Mouse (Mus musculus): ENCODE results near the gene Slc41a2. TPM values are rescaled to one million over a fixed set of nuclear protein-coding genes. Genes with fewer than 3 reads are reported as not detected.

Slc41a2 gene
- total and polyA plus RNA-seq, 2 experiments from 2014 or later = 10.3 to 29.8 TPM

GRCm38 (mm10) chr10:83210968-83211583, 126.6 kb downstream of the Slc41a2 start:
- no peak overlapping the region for H3K27ac ChIP-seq
- H3K9ac ChIP-seq (replicated peaks; ENCODE audit: low read length) = no peak overlapping the region
- DNase-seq (ENCODE audit: low spot score) = no peak
- H3K4me3 ChIP-seq (ENCODE audit: low read length) = no peak overlapping the region
- no peaks in the 10 kb centered on the region for H3K27me3 ChIP-seq (ENCODE audit: insufficient read depth, low read length)
- 26% methylated on average over 6 of the region's 6 CpGs for WGBS
- TF ChIP-seq CTCF (IDR thresholded peaks at IDR 0.05; ENCODE audit: low read depth) = no peak
- H3K36me3 ChIP-seq (ENCODE audit: insufficient read depth, low read length) = no peaks in the 10 kb centered on the region
- no peak overlapping the region for H3K4me2 ChIP-seq (ENCODE audit: low read depth, low read length)
- H3K9me3 ChIP-seq (ENCODE audit: low read length) = no peaks in the 10 kb centered on the region
- ATAC-seq = no peak
- H3K4me1 ChIP-seq (ENCODE audit: insufficient read depth, low read length) = 0 out of 2 replicates have a peak, but pooled peaks cover 3% of the 10 kb centered on the region

- 62% methylated on average over 16 of the region's 16 CpGs for WGBS
- ATAC-seq = no peak
Measured at GRCm38 (mm10) chr10:83210122-83210521, 127.6 kb downstream of the Slc41a2 start.

GRCm38 (mm10) chr10:83209388-83209787, 128.3 kb downstream of the Slc41a2 start:
- Histone ChIP-seq H3K9me3 (ENCODE audit: low read length) (no peaks in the 10 kb centered on the region), H3K27ac (no peak overlapping the region), H3K36me3 (ENCODE audit: insufficient read depth, low read length) (no peaks in the 10 kb centered on the region), H3K4me3 (ENCODE audit: low read length) (no peak overlapping the region), H3K27me3 (ENCODE audit: insufficient read depth, low read length) (no peaks in the 10 kb centered on the region), H3K4me2 (ENCODE audit: low read depth, low read length) (no peak overlapping the region), H3K9ac (replicated peaks; ENCODE audit: low read length) (no peak overlapping the region), H3K4me1 (ENCODE audit: insufficient read depth, low read length) (0 out of 2 replicates have a peak, but pooled peaks cover 3% of the 10 kb centered on the region)
- ATAC-seq (0 out of 2 replicates have a peak, but pooled peaks have one; percentile 21), DNase-seq (ENCODE audit: low spot score) (no peak)
- 75% methylated on average over 12 of the region's 12 CpGs for WGBS
- TF ChIP-seq CTCF (IDR thresholded peaks at IDR 0.05; ENCODE audit: low read depth) = no peak

More at GRCm38 (mm10) chr10:83210122-83210521, 127.6 kb downstream of the Slc41a2 start:
- no peaks in the 10 kb centered on the region for H3K9me3 ChIP-seq (ENCODE audit: low read length)
- no peak overlapping the region for H3K4me3 ChIP-seq (ENCODE audit: low read length)
- no peaks in the 10 kb centered on the region for H3K27me3 ChIP-seq (ENCODE audit: insufficient read depth, low read length)
- no peaks in the 10 kb centered on the region for H3K36me3 ChIP-seq (ENCODE audit: insufficient read depth, low read length)
- 0 out of 2 replicates have a peak, but pooled peaks cover 3% of the 10 kb centered on the region for H3K4me1 ChIP-seq (ENCODE audit: insufficient read depth, low read length)
- no peak overlapping the region for H3K27ac ChIP-seq
- H3K9ac ChIP-seq (replicated peaks; ENCODE audit: low read length) = no peak overlapping the region
- no peak overlapping the region for H3K4me2 ChIP-seq (ENCODE audit: low read depth, low read length)
- no peak for TF ChIP-seq CTCF (IDR thresholded peaks at IDR 0.05; ENCODE audit: low read depth)
- peak; percentile 30 for DNase-seq (ENCODE audit: low spot score)

GRCm38 (mm10) chr10:83208436-83208835, 129.2 kb downstream of the Slc41a2 start:
- no peak overlapping the region for H3K27ac ChIP-seq
- 83% methylated on average over 7 of the region's 7 CpGs for WGBS
- ATAC-seq = no peak
- no peaks in the 10 kb centered on the region for H3K36me3 ChIP-seq (ENCODE audit: insufficient read depth, low read length)
- H3K4me1 ChIP-seq (ENCODE audit: insufficient read depth, low read length) = 0 out of 2 replicates have a peak, but pooled peaks cover 3% of the 10 kb centered on the region
- no peak for TF ChIP-seq CTCF (IDR thresholded peaks at IDR 0.05; ENCODE audit: low read depth)
- H3K27me3 ChIP-seq (ENCODE audit: insufficient read depth, low read length) = no peaks in the 10 kb centered on the region
- H3K4me3 ChIP-seq (ENCODE audit: low read length) = no peak overlapping the region
- H3K9me3 ChIP-seq (ENCODE audit: low read length) = no peaks in the 10 kb centered on the region
- DNase-seq (ENCODE audit: low spot score) = no peak
- H3K4me2 ChIP-seq (ENCODE audit: low read depth, low read length) = no peak overlapping the region
- H3K9ac ChIP-seq (replicated peaks; ENCODE audit: low read length) = no peak overlapping the region

- no peaks in the 10 kb centered on the region for H3K27me3 ChIP-seq (ENCODE audit: insufficient read depth, low read length)
- 88% methylated on average over 14 of the region's 14 CpGs for WGBS
Measured at GRCm38 (mm10) chr10:83202906-83203702, 134.6 kb downstream of the Slc41a2 start.

GRCm38 (mm10) chr10:83201525-83201924, 136.2 kb downstream of the Slc41a2 start:
- no peak overlapping the region for H3K4me3 ChIP-seq (ENCODE audit: low read length)
- H3K9ac ChIP-seq (replicated peaks; ENCODE audit: low read length) = no peak overlapping the region
- TF ChIP-seq CTCF (IDR thresholded peaks at IDR 0.05; ENCODE audit: low read depth) = no peak
- no peaks in the 10 kb centered on the region for H3K4me1 ChIP-seq (ENCODE audit: insufficient read depth, low read length)
- H3K9me3 ChIP-seq (ENCODE audit: low read length) = no peaks in the 10 kb centered on the region
- no peaks in the 10 kb centered on the region for H3K36me3 ChIP-seq (ENCODE audit: insufficient read depth, low read length)
- no peak overlapping the region for H3K27ac ChIP-seq
- ATAC-seq (no peak), DNase-seq (ENCODE audit: low spot score) (no peak)
- no peak overlapping the region for H3K4me2 ChIP-seq (ENCODE audit: low read depth, low read length)
- H3K27me3 ChIP-seq (ENCODE audit: insufficient read depth, low read length) = no peaks in the 10 kb centered on the region
- WGBS = 84% methylated on average over 7 of the region's 7 CpGs

More at GRCm38 (mm10) chr10:83202906-83203702, 134.6 kb downstream of the Slc41a2 start:
- no peaks in the 10 kb centered on the region for H3K4me1 ChIP-seq (ENCODE audit: insufficient read depth, low read length)
- H3K27ac ChIP-seq = no peak overlapping the region
- no peak overlapping the region for H3K4me2 ChIP-seq (ENCODE audit: low read depth, low read length)
- no peak overlapping the region for H3K4me3 ChIP-seq (ENCODE audit: low read length)
- ATAC-seq (0 out of 2 replicates have a peak, but pooled peaks have one; percentile 25), DNase-seq (ENCODE audit: low spot score) (no peak)
- no peaks in the 10 kb centered on the region for H3K36me3 ChIP-seq (ENCODE audit: insufficient read depth, low read length)
- no peaks in the 10 kb centered on the region for H3K9me3 ChIP-seq (ENCODE audit: low read length)
- no peak for TF ChIP-seq CTCF (IDR thresholded peaks at IDR 0.05; ENCODE audit: low read depth)
- H3K9ac ChIP-seq (replicated peaks; ENCODE audit: low read length) = no peak overlapping the region

Data from hindbrain, postnatal 0 days (tissue).